Mouse (Mus musculus) kidney, adult 2 months (tissue): Measurements from ENCODE around the gene Caln1.

Experiments used
- CTCF ChIP-seq: fragments of 200-500 bp; conservative IDR thresholded peaks from 2 replicates; pipeline ENCODE4 v1.5.1; 2011; ENCODE audit warnings: low read depth, mild to moderate bottlenecking, control low read depth, low read length, moderate library complexity, mixed read lengths; ENCODE audit not compliant: insufficient read depth, insufficient read length
- POLR2A ChIP-seq: fragments of 200-500 bp; IDR thresholded peaks from one replicate; pipeline ENCODE4 v1.6.1; 2011; ENCODE audit warnings: low read depth, low read length, control low read depth

DNA sequence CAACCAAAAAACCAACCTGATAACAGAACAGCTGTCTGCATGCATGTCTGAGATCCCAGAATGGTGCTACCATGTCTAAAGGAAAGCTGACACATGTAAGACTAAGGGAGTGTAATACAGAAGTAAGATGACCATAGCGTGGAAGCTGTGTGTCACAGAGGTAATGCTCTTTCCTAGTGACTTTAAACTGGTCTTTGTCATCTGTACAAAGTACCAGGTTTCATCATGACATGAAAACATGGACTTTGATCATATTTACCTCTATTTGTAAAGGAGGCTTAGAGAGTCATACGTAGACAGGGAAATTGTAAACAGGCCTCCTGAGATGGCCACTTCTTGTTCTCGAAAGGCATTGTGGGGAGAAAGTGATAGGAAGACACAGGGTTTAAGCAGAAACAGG lies 489.5 kb downstream of the Caln1 start:
- TF ChIP-seq CTCF (no peak), POLR2A (no peak)
